Mouse (Mus musculus) stomach, embryonic 15.5 days (tissue): ENCODE results near the gene Hmgb3. TPM values are rescaled to one million over a fixed set of nuclear protein-coding genes. Genes with fewer than 3 reads are reported as not detected.
A peak's percentile ranks its signal among the peaks of the same experiment; 100 is the strongest.

Source experiments
- ATAC-seq: fragments of 200-750 bp; cut with Nextera tagmentation; 2 replicates; pipeline ENCODE4 v1.8.0; 2017; ENCODE audit warnings: low read depth, moderate number of reproducible peaks, moderate TSS enrichment; ENCODE audit not compliant: insufficient read depth, low FRiP score
- H3K27ac ChIP-seq: fragments of 300-500 bp; sonication (generic); 2 replicates; pipeline ENCODE4 v1.5.1; 2015; ENCODE audit warnings: mild to moderate bottlenecking, inconsistent platforms
- H3K27me3 ChIP-seq: fragments of 300-500 bp; sonication (generic); replicated peaks from 2 replicates; pipeline ENCODE4 v1.6.1; 2015; ENCODE audit warnings: inconsistent platforms
- H3K36me3 ChIP-seq: fragments of 300-500 bp; sonication (generic); 2 replicates; pipeline ENCODE4 v1.6.1; 2015; ENCODE audit warnings: inconsistent platforms
- H3K4me1 ChIP-seq: fragments of 300-500 bp; sonication (generic); 2 replicates; pipeline ENCODE4 v1.6.1; 2015; ENCODE audit warnings: inconsistent platforms
- H3K4me2 ChIP-seq: fragments of 300-500 bp; sonication (generic); 2 replicates; pipeline ENCODE4 v1.6.1; 2015; ENCODE audit warnings: mild to moderate bottlenecking, inconsistent platforms
- H3K4me3 ChIP-seq: fragments of 300-500 bp; sonication (generic); replicated peaks from 2 replicates; pipeline ENCODE4 v1.5.1; 2015; ENCODE audit warnings: inconsistent platforms
- H3K9ac ChIP-seq: fragments of 300-500 bp; sonication (generic); 2 replicates; pipeline ENCODE4 v1.6.1; 2015; ENCODE audit warnings: inconsistent platforms
- H3K9me3 ChIP-seq: fragments of 300-500 bp; sonication (generic); 2 replicates; pipeline ENCODE4 v1.6.1; 2016; ENCODE audit warnings: inconsistent platforms
- WGBS: fragments of 180-500 bp; shearing (Covaris S2); methylation state at CpG from one replicate; pipeline ENCODE4 v1.1.7; 2015; 5-methylcytosine and 5-hydroxymethylcytosine counted together
- polyA plus RNA-seq: library from polyadenylated mRNA; unstranded; fragments of >200 nt; fragmentation: Nextera tagmentation; extraction: Ambion mirVana; gene quantifications from 2 replicates; pipeline ENCODE4 v1.2.1, GENCODE M21; 2015

Hmgb3 gene
- polyA plus RNA-seq, 1 experiment from 2014 or later, result 196 TPM

GRCm38 (mm10) chrX:71540821-71541510, 14.8 kb upstream of the Hmgb3 start:
- ATAC-seq, result no peak

GRCm38 (mm10) chrX:71544731-71545130, 11.0 kb upstream of the Hmgb3 start:
- no peaks in the 10 kb centered on the region for H3K27me3 ChIP-seq
- H3K9ac ChIP-seq, result no peak overlapping the region
- no peaks in the 10 kb centered on the region for H3K36me3 ChIP-seq
- H3K4me2 ChIP-seq, result no peak overlapping the region
- no peak overlapping the region for H3K4me3 ChIP-seq
- ATAC-seq, result no peak
- H3K27ac ChIP-seq, result no peak overlapping the region
- 63% methylated on average over 5 of the region's 5 CpGs for WGBS
- no peaks in the 10 kb centered on the region for H3K4me1 ChIP-seq
- H3K9me3 ChIP-seq, result no peaks in the 10 kb centered on the region

More at GRCm38 (mm10) chrX:71540821-71541510, 14.8 kb upstream of the Hmgb3 start:
- H3K9ac ChIP-seq, result no peak overlapping the region
- no peak overlapping the region for H3K4me3 ChIP-seq
- no peaks in the 10 kb centered on the region for H3K27me3 ChIP-seq
- no peaks in the 10 kb centered on the region for H3K36me3 ChIP-seq
- H3K4me2 ChIP-seq, result no peak overlapping the region
- no peaks in the 10 kb centered on the region for H3K4me1 ChIP-seq
- H3K9me3 ChIP-seq, result no peaks in the 10 kb centered on the region
- 73% methylated on average over 7 of the region's 7 CpGs for WGBS
- no peak overlapping the region for H3K27ac ChIP-seq

- no peaks in the 10 kb centered on the region for H3K9me3 ChIP-seq
- peak; percentile 56; the same call in 1 of the 2 replicates for ATAC-seq
- H3K36me3 ChIP-seq, result no peaks in the 10 kb centered on the region
- H3K27ac ChIP-seq, result no peak overlapping the region
- no peak overlapping the region for H3K4me3 ChIP-seq
- no peaks in the 10 kb centered on the region for H3K4me1 ChIP-seq
- 59% methylated on average over 2 of the region's 2 CpGs for WGBS
- no peak overlapping the region for H3K9ac ChIP-seq
- H3K4me2 ChIP-seq, result no peak overlapping the region
- H3K27me3 ChIP-seq, result no peaks in the 10 kb centered on the region
These were observed 10.6 kb upstream of the Hmgb3 start for GRCm38 (mm10) chrX:71545163-71545562.

GRCm38 (mm10) chrX:71556115-71556941, 610 bp downstream of the Hmgb3 start:
- no peaks in the 10 kb centered on the region for H3K27me3 ChIP-seq
- peak overlapping the region; percentile 63 for H3K4me3 ChIP-seq
- ATAC-seq, result peak; percentile 65
- peak overlapping the region; percentile 61 for H3K9ac ChIP-seq
- peak overlapping the region; percentile 93 for H3K27ac ChIP-seq
- peak overlapping the region; percentile 51 for H3K4me2 ChIP-seq
- no peaks in the 10 kb centered on the region for H3K36me3 ChIP-seq
- no peaks in the 10 kb centered on the region for H3K4me1 ChIP-seq
- H3K9me3 ChIP-seq, result no peaks in the 10 kb centered on the region
- WGBS, result 24% methylated on average over 74 of the region's 112 CpGs

- peak overlapping the region; percentile 63 for H3K4me3 ChIP-seq
- no peak for ATAC-seq
- H3K27me3 ChIP-seq, result no peaks in the 10 kb centered on the region
- H3K4me2 ChIP-seq, result peak overlapping the region; percentile 47
- no peaks in the 10 kb centered on the region for H3K36me3 ChIP-seq
- WGBS, result 19% methylated on average over 22 of the region's 37 CpGs
- no peaks in the 10 kb centered on the region for H3K4me1 ChIP-seq
- peak overlapping the region; percentile 93; the same call in 1 of the 2 replicates for H3K27ac ChIP-seq
- peak overlapping the region; percentile 61 for H3K9ac ChIP-seq
- no peaks in the 10 kb centered on the region for H3K9me3 ChIP-seq
These were observed 1.3 kb downstream of the Hmgb3 start for GRCm38 (mm10) chrX:71556965-71557491.

- WGBS, result 81% methylated on average over 2 of the region's 2 CpGs
- H3K27me3 ChIP-seq, result no peaks in the 10 kb centered on the region
These were observed 3.6 kb downstream of the Hmgb3 start for GRCm38 (mm10) chrX:71559336-71559735.

GRCm38 (mm10) chrX:71560796-71561195, 5.1 kb downstream of the Hmgb3 start:
- no peak overlapping the region for H3K4me3 ChIP-seq
- no peaks in the 10 kb centered on the region for H3K9me3 ChIP-seq
- ATAC-seq, result no peak
- H3K4me1 ChIP-seq, result no peaks in the 10 kb centered on the region
- no peaks in the 10 kb centered on the region for H3K27me3 ChIP-seq
- H3K27ac ChIP-seq, result no peak overlapping the region
- H3K36me3 ChIP-seq, result no peaks in the 10 kb centered on the region
- WGBS, result 96% methylated on average over 1 of the region's 1 CpGs
- H3K9ac ChIP-seq, result no peak overlapping the region
- no peak overlapping the region for H3K4me2 ChIP-seq

More at GRCm38 (mm10) chrX:71559336-71559735, 3.6 kb downstream of the Hmgb3 start:
- Histone ChIP-seq H3K9me3 (no peaks in the 10 kb centered on the region), H3K36me3 (no peaks in the 10 kb centered on the region), H3K4me3 (no peak overlapping the region), H3K27ac (no peak overlapping the region), H3K4me2 (no peak overlapping the region), H3K9ac (no peak overlapping the region), H3K4me1 (no peaks in the 10 kb centered on the region)
- no peak for ATAC-seq

- H3K27ac ChIP-seq, result no peak overlapping the region
These were observed 17.6 kb downstream of the Hmgb3 start for GRCm38 (mm10) chrX:71573132-71573900.

GRCm38 (mm10) chrX:71575550-71575949, 19.8 kb downstream of the Hmgb3 start:
- Histone ChIP-seq H3K36me3 (no peaks in the 10 kb centered on the region), H3K4me2 (no peak overlapping the region), H3K9ac (no peak overlapping the region), H3K27me3 (no peaks in the 10 kb centered on the region), H3K4me3 (no peak overlapping the region), H3K27ac (no peak overlapping the region), H3K4me1 (no peaks in the 10 kb centered on the region), H3K9me3 (no peaks in the 10 kb centered on the region)
- 60% methylated on average over 2 of the region's 2 CpGs for WGBS
- no peak for ATAC-seq

More at GRCm38 (mm10) chrX:71573132-71573900, 17.6 kb downstream of the Hmgb3 start:
- H3K9me3 ChIP-seq, result no peaks in the 10 kb centered on the region
- no peak overlapping the region for H3K4me3 ChIP-seq
- no peaks in the 10 kb centered on the region for H3K4me1 ChIP-seq
- H3K4me2 ChIP-seq, result no peak overlapping the region
- ATAC-seq, result no peak
- H3K27me3 ChIP-seq, result no peaks in the 10 kb centered on the region
- 64% methylated on average over 3 of the region's 3 CpGs for WGBS
- H3K9ac ChIP-seq, result no peak overlapping the region
- H3K36me3 ChIP-seq, result no peaks in the 10 kb centered on the region

- H3K36me3 ChIP-seq, result no peaks in the 10 kb centered on the region
- no peaks in the 10 kb centered on the region for H3K27me3 ChIP-seq
- no peak overlapping the region for H3K27ac ChIP-seq
- 47% methylated on average over 1 of the region's 1 CpGs for WGBS
- no peaks in the 10 kb centered on the region for H3K9me3 ChIP-seq
- no peaks in the 10 kb centered on the region for H3K4me1 ChIP-seq
- no peak for ATAC-seq
- H3K9ac ChIP-seq, result no peak overlapping the region
- no peak overlapping the region for H3K4me3 ChIP-seq
- H3K4me2 ChIP-seq, result no peak overlapping the region
These were observed 33.5 kb downstream of the Hmgb3 start for GRCm38 (mm10) chrX:71589181-71589580.

GRCm38 (mm10) chrX:71601052-71601611, 45.4 kb downstream of the Hmgb3 start:
- Histone ChIP-seq H3K9ac (no peak overlapping the region), H3K27me3 (no peaks in the 10 kb centered on the region; the same call in 1 of the 2 replicates), H3K27ac (no peak overlapping the region), H3K4me1 (no peaks in the 10 kb centered on the region), H3K4me3 (peak overlapping the region; percentile 23; the same call in 1 of the 2 replicates), H3K36me3 (no peaks in the 10 kb centered on the region), H3K9me3 (no peaks in the 10 kb centered on the region), H3K4me2 (peak overlapping the region; percentile 49)
- peak; percentile 75; the same call in 1 of the 2 replicates for ATAC-seq
- WGBS, result 16% methylated on average over 24 of the region's 25 CpGs
